Mouse (Mus musculus) colon, adult 2 months (tissue): ENCODE results near the gene Ndufb10. TPM values are rescaled to one million over a fixed set of nuclear protein-coding genes. Genes with fewer than 3 reads are reported as not detected.

Source experiments
- polyA plus RNA-seq: library from polyadenylated mRNA; depleted of rRNA; stranded (reverse); fragments of >200 nt; gene quantifications from 2 replicates; pipeline ENCODE4 v1.2.3, GENCODE M21; 2012; rRNA removed

Ndufb10 gene
- polyA plus RNA-seq: 285 and 351 TPM in 2 replicates

GRCm38 (mm10) chr17:24724184-24724583, at the start of gene Ndufb10:
Ndufb10 (minus strand) TSS chr17:24724478.

GRCm38 (mm10) chr17:24752415-24753394, 28.4 kb upstream of the Ndufb10 start, which contains the start of gene Hs3st6:
Hs3st6 (plus strand) TSS chr17:24752988.

GRCm38 (mm10) chr17:24736330-24737051, 12.2 kb upstream of the Ndufb10 start, which contains the start of gene Msrb1:
Msrb1 (plus strand) TSS chr17:24736642.

GRCm38 (mm10) chr17:24727618-24728017, 3.3 kb upstream of the Ndufb10 start, which contains the start of gene Rpl3l:
Rpl3l (plus strand) TSS chr17:24727820.

GRCm38 (mm10) chr17:24717943-24718342, 6.3 kb downstream of the Ndufb10 start, which contains the start of the genes Rnf151 and Rps2:
Rnf151 (minus strand) TSS chr17:24718063.
Rps2 (plus strand) TSS chr17:24718116.

GRCm38 (mm10) chr17:24706982-24707800, 17.1 kb downstream of the Ndufb10 start, which contains the start of gene Tbl3:
Tbl3 (minus strand) TSS chr17:24707660.

GRCm38 (mm10) chr17:24696011-24696697, 28.1 kb downstream of the Ndufb10 start, which contains the start of the genes Gfer and Noxo1:
Gfer (minus strand) TSS chr17:24696156.
Noxo1 (plus strand) TSS chr17:24696234.

GRCm38 (mm10) chr17:24689251-24690081, 34.8 kb downstream of the Ndufb10 start, which contains the start of gene Syngr3:
Syngr3 (minus strand) TSS chr17:24689955.

Other genes starting within 250 kb of the Ndufb10 start
- gene Mlst8, start 245.4 kb downstream of the Ndufb10 start, polyA plus RNA-seq: 45.6 and 60.0 TPM in 2 replicates
- 1.5 and 1.7 TPM in 2 replicates for gene Caskin1, start 235.9 kb downstream of the Ndufb10 start, polyA plus RNA-seq
- gene Traf7, start 196.5 kb downstream of the Ndufb10 start, polyA plus RNA-seq: 179 and 213 TPM in 2 replicates
- gene Rab26, start 190.3 kb downstream of the Ndufb10 start, polyA plus RNA-seq: 0.26 and 1.8 TPM in 2 replicates
- 80.1 and 86.9 TPM in 2 replicates for gene Pkd1, start 174.6 kb downstream of the Ndufb10 start, polyA plus RNA-seq
- gene Tsc2, start 91.8 kb downstream of the Ndufb10 start, polyA plus RNA-seq: 126 and 137 TPM in 2 replicates
- 8.2 and 8.6 TPM in 2 replicates for gene Nthl1, start 91.8 kb downstream of the Ndufb10 start, polyA plus RNA-seq
- 81.0 and 93.6 TPM in 2 replicates for gene Slc9a3r2, start 74.2 kb downstream of the Ndufb10 start, polyA plus RNA-seq
- 0.44 and 0.66 TPM in 2 replicates for gene Npw, start 66.0 kb downstream of the Ndufb10 start, polyA plus RNA-seq
- gene Zfp598, start 54.8 kb downstream of the Ndufb10 start, polyA plus RNA-seq: 124 and 127 TPM in 2 replicates
- gene Syngr3, start 34.5 kb downstream of the Ndufb10 start, polyA plus RNA-seq: 4.1 and 4.6 TPM in 2 replicates
- 59.1 and 69.9 TPM in 2 replicates for gene Gfer, start 28.3 kb downstream of the Ndufb10 start, polyA plus RNA-seq
- 235 and 246 TPM in 2 replicates for gene Noxo1, start 28.2 kb downstream of the Ndufb10 start, polyA plus RNA-seq
- 43.3 and 49.1 TPM in 2 replicates for gene Tbl3, start 16.8 kb downstream of the Ndufb10 start, polyA plus RNA-seq
- not detected in 2 replicates for gene Rnf151, start 6.4 kb downstream of the Ndufb10 start, polyA plus RNA-seq
- gene Rps2, start 6.4 kb downstream of the Ndufb10 start, polyA plus RNA-seq: 3,267 and 3,407 TPM in 2 replicates
- 0.10 and 0.13 TPM in 2 replicates for gene Rpl3l, start 3.3 kb upstream of the Ndufb10 start, polyA plus RNA-seq
- gene Msrb1, start 12.2 kb upstream of the Ndufb10 start, polyA plus RNA-seq: 91.4 and 133 TPM in 2 replicates
- 0.24 and 0.30 TPM in 2 replicates for gene Hs3st6, start 28.5 kb upstream of the Ndufb10 start, polyA plus RNA-seq
- not detected in 2 replicates for gene Meiob, start 79.8 kb upstream of the Ndufb10 start, polyA plus RNA-seq
- 165 and 180 TPM in 2 replicates for gene Hagh, start 115.7 kb upstream of the Ndufb10 start, polyA plus RNA-seq
- 34.9 and 43.1 TPM in 2 replicates for gene Fahd1, start 125.9 kb upstream of the Ndufb10 start, polyA plus RNA-seq
- gene Igfals, start 141.5 kb upstream of the Ndufb10 start, polyA plus RNA-seq: 4.1 and 4.8 TPM in 2 replicates
- gene Nubp2, start 161.9 kb upstream of the Ndufb10 start, polyA plus RNA-seq: 28.4 and 29.3 TPM in 2 replicates
- gene Spsb3, start 162.2 kb upstream of the Ndufb10 start, polyA plus RNA-seq: 112 and 128 TPM in 2 replicates
- 40.2 and 43.2 TPM in 2 replicates for gene Eme2, start 170.6 kb upstream of the Ndufb10 start, polyA plus RNA-seq
- gene Mrps34, start 170.6 kb upstream of the Ndufb10 start, polyA plus RNA-seq: 233 and 246 TPM in 2 replicates
- 66.8 and 90.4 TPM in 2 replicates for gene Nme3, start 172.0 kb upstream of the Ndufb10 start, polyA plus RNA-seq
- 75.9 and 79.6 TPM in 2 replicates for gene Mapk8ip3, start 212.5 kb upstream of the Ndufb10 start, polyA plus RNA-seq
- gene Jpt2, start 236.2 kb upstream of the Ndufb10 start, polyA plus RNA-seq: 11.4 and 19.2 TPM in 2 replicates